23 mouse cellular contexts compared by ENCODE assay signal in genomic region chr6:143660837-143661236, GRCm38 (mm10).
A peak's percentile ranks its signal among the peaks of the same experiment; 100 is the strongest.
DNase-seq lines count a peak whose midpoint lies in the region; ATAC-seq and TF ChIP-seq lines count a peak whose summit lies in the region.
"Had no signal": no experiment of that assay in that cellular context is flagged by ENCODE, and none has a peak within 500 bp of the region (broad histone marks: within the 10 kb centered on the region; RNA-seq: fewer than 3 reads in every experiment).

No protein-coding gene starts in this region.

- no peak overlapping the region for H3K4me2 ChIP-seq in hindbrain, embryonic 11.5 days (replicated peaks; ENCODE audit: low read depth, low read length)
- no peak overlapping the region for H3K4me2 ChIP-seq in midbrain, embryonic 15.5 days
- H3K4me2 ChIP-seq: embryonic facial prominence, embryonic 13.5 days; forebrain, embryonic 12.5 days; heart, embryonic 11.5 days; heart, embryonic 15.5 days; hindbrain, embryonic 13.5 days had no signal

- no peak overlapping the region for H3ac ChIP-seq in C2C12 (ENCODE audit: control insufficient read depth, insufficient read length, low read depth)

- DNase-seq in 3T3-L1 (ENCODE audit: low read depth, low spot score) = peak; percentile 38
- DNase-seq in hindbrain, embryonic 11.5 days (ENCODE audit: low spot score) = no peak
- no peak for DNase-seq in embryonic facial prominence, embryonic 10.5 days (ENCODE audit: low spot score)
- DNase-seq: adrenal gland, adult 8-10 months; adrenal gland, postnatal 36 days; B cell, adult 2 months; cerebellum, adult 11-12 months; cerebellum, adult 9-10 months; cerebellum, postnatal 25 days; gastrocnemius, postnatal 14 days; heart, postnatal 36 days; kidney, adult 11 months had no signal

- H3K36me3 ChIP-seq in C2C12 (ENCODE audit: control insufficient read depth, insufficient read depth) = no peaks in the 10 kb centered on the region
- H3K36me3 ChIP-seq in hindbrain, embryonic 11.5 days (ENCODE audit: control insufficient read depth, insufficient read depth, low read length) = no peaks in the 10 kb centered on the region
- no peaks in the 10 kb centered on the region for H3K36me3 ChIP-seq in embryonic facial prominence, embryonic 10.5 days (replicated peaks)
- H3K36me3 ChIP-seq in midbrain, embryonic 15.5 days (replicated peaks) = no peaks in the 10 kb centered on the region
- H3K36me3 ChIP-seq: embryonic facial prominence, embryonic 13.5 days; forebrain, embryonic 12.5 days; heart, embryonic 15.5 days; hindbrain, embryonic 13.5 days had no signal

- H3K4me3 ChIP-seq in C2C12 (ENCODE audit: insufficient read depth, poor library complexity, severe bottlenecking) = no peak overlapping the region
- H3K4me3 ChIP-seq in brown adipose tissue, adult 24 weeks (ENCODE audit: insufficient read depth, low read depth, low read length) = no peak overlapping the region
- H3K4me3 ChIP-seq in hindbrain, embryonic 11.5 days (ENCODE audit: low read depth, low read length) = no peak overlapping the region
- no peak overlapping the region for H3K4me3 ChIP-seq in embryonic facial prominence, embryonic 10.5 days
- H3K4me3 ChIP-seq in midbrain, embryonic 15.5 days = no peak overlapping the region
- H3K4me3 ChIP-seq: embryonic facial prominence, embryonic 13.5 days; forebrain, embryonic 12.5 days; heart, embryonic 15.5 days; hindbrain, embryonic 13.5 days had no signal

- no peaks in the 10 kb centered on the region for H3K79me2 ChIP-seq in C2C12 (ENCODE audit: control insufficient read depth, insufficient read depth)

- peak overlapping the region; percentile 13; the same call in 1 of the 2 replicates for H3K27ac ChIP-seq in brown adipose tissue, adult 24 weeks (replicated peaks; ENCODE audit: low read depth, low read length)
- no peak overlapping the region for H3K27ac ChIP-seq in hindbrain, embryonic 11.5 days (ENCODE audit: low read depth, low read length)
- H3K27ac ChIP-seq in embryonic facial prominence, embryonic 10.5 days (replicated peaks) = no peak overlapping the region
- no peak overlapping the region for H3K27ac ChIP-seq in midbrain, embryonic 15.5 days
- H3K27ac ChIP-seq: embryonic facial prominence, embryonic 13.5 days; forebrain, embryonic 12.5 days; heart, embryonic 15.5 days; hindbrain, embryonic 13.5 days; hindbrain, postnatal 0 days had no signal

- H3K9me3 ChIP-seq in hindbrain, embryonic 11.5 days (ENCODE audit: control insufficient read depth, low read length) = no peaks in the 10 kb centered on the region
- H3K9me3 ChIP-seq in embryonic facial prominence, embryonic 10.5 days = no peaks in the 10 kb centered on the region
- H3K9me3 ChIP-seq in midbrain, embryonic 15.5 days = no peaks in the 10 kb centered on the region
- H3K9me3 ChIP-seq: embryonic facial prominence, embryonic 13.5 days; forebrain, embryonic 12.5 days; heart, embryonic 15.5 days; hindbrain, embryonic 13.5 days had no signal

- ATAC-seq in megakaryocyte progenitor cell, adult 5-6 weeks (replicated peaks; ENCODE audit: poor library complexity) = peak; percentile 23; the same call in 1 of the 2 replicates
- ATAC-seq in hindbrain, embryonic 11.5 days (ENCODE audit: low FRiP score) = no peak
- ATAC-seq in midbrain, embryonic 15.5 days (replicated peaks) = no peak
- ATAC-seq: forebrain, embryonic 16.5 days; hindbrain, postnatal 0 days had no signal

- 90% methylated on average over 3 of the region's 3 CpGs for WGBS in hindbrain, embryonic 11.5 days
- 89% methylated on average over 3 of the region's 3 CpGs for WGBS in embryonic facial prominence, embryonic 10.5 days
- WGBS in midbrain, embryonic 15.5 days = 93% methylated on average over 3 of the region's 3 CpGs

- no peak for TF ChIP-seq CTCF in C2C12 (IDR thresholded peaks at IDR 0.05; ENCODE audit: control insufficient read depth, insufficient read depth, insufficient read length)

- H3K27me3 ChIP-seq in C2C12 (ENCODE audit: control insufficient read depth, insufficient read depth, insufficient read length) = no peaks in the 10 kb centered on the region
- no peaks in the 10 kb centered on the region for H3K27me3 ChIP-seq in hindbrain, embryonic 11.5 days (ENCODE audit: control insufficient read depth, insufficient read depth, low read length)
- no peaks in the 10 kb centered on the region for H3K27me3 ChIP-seq in embryonic facial prominence, embryonic 10.5 days (replicated peaks; ENCODE audit: low read depth, poor library complexity, severe bottlenecking)
- H3K27me3 ChIP-seq in midbrain, embryonic 15.5 days (replicated peaks) = no peaks in the 10 kb centered on the region
- H3K27me3 ChIP-seq: embryonic facial prominence, embryonic 13.5 days; forebrain, embryonic 12.5 days; heart, embryonic 15.5 days; hindbrain, embryonic 13.5 days had no signal

- no peak overlapping the region for H3K9ac ChIP-seq in hindbrain, embryonic 11.5 days (ENCODE audit: low read depth, low read length)
- H3K9ac ChIP-seq in midbrain, embryonic 15.5 days = no peak overlapping the region
- H3K9ac ChIP-seq: embryonic facial prominence, embryonic 13.5 days; forebrain, embryonic 12.5 days; heart, embryonic 15.5 days; hindbrain, embryonic 13.5 days had no signal

- H3K79me3 ChIP-seq in C2C12 (ENCODE audit: low read depth) = no peaks in the 10 kb centered on the region

- no peaks in the 10 kb centered on the region for H3K4me1 ChIP-seq in brown adipose tissue, adult 24 weeks (ENCODE audit: control insufficient read depth, insufficient read depth, insufficient read length, low read length)
- H3K4me1 ChIP-seq in hindbrain, embryonic 11.5 days (replicated peaks; ENCODE audit: control insufficient read depth, insufficient read depth, low read length) = no peaks in the 10 kb centered on the region
- H3K4me1 ChIP-seq in embryonic facial prominence, embryonic 10.5 days = no peaks in the 10 kb centered on the region
- no peaks in the 10 kb centered on the region for H3K4me1 ChIP-seq in midbrain, embryonic 15.5 days
- H3K4me1 ChIP-seq: forebrain, embryonic 12.5 days; heart, embryonic 15.5 days; hindbrain, embryonic 13.5 days had no signal

TF ChIP-seq in C2C12, 6 proteins besides CTCF, POLR2A, EP300 and RAD21:
- TF ChIP-seq MYOG (IDR thresholded peaks at IDR 0.05; ENCODE audit: control insufficient read depth, extremely low read depth, insufficient read length) (no peak), CEBPB (IDR thresholded peaks at IDR 0.05; ENCODE audit: low read depth) (no peak), USF1 (IDR thresholded peaks at IDR 0.05; ENCODE audit: low read depth) (peak; percentile 69), MYOD1 (IDR thresholded peaks at IDR 0.05; ENCODE audit: control insufficient read depth, insufficient read length, low read depth) (no peak)
